Mouse (Mus musculus): ENCODE measurements around the gene Chmp6. TPM values are rescaled to one million over a fixed set of nuclear protein-coding genes. Genes with fewer than 3 reads are reported as not detected.

Gene Chmp6
- polyA plus RNA-seq, 1 experiment from 2014 or later: 116 TPM

- no peak; the same call in 1 of the 2 replicates for ATAC-seq (replicated peaks)
- Histone ChIP-seq H3K9ac (peak overlapping the region; percentile 89), H3K4me2 (peak overlapping the region; percentile 97), H3K9me3 (no peaks in the 10 kb centered on the region), H3K36me3 (replicated peaks) (peaks cover 19% of the 10 kb centered on the region; the same call in 1 of the 2 replicates), H3K4me3 (peak overlapping the region; percentile 89), H3K27ac (peak overlapping the region; percentile 81), H3K27me3 (replicated peaks) (no peaks in the 10 kb centered on the region), H3K4me1 (peaks cover 37% of the 10 kb centered on the region)
- under 1% methylated on average over 26 of the region's 26 CpGs for WGBS
Observed at GRCm38 (mm10) chr11:119913935-119914314, 684 bp downstream of the Chmp6 start.

- ATAC-seq (replicated peaks): 0 out of 2 replicates have a peak, but pooled peaks have one; percentile 18
- WGBS: 26% methylated on average over 4 of the region's 4 CpGs
- Histone ChIP-seq H3K4me1 (peaks cover 37% of the 10 kb centered on the region), H3K27me3 (replicated peaks) (no peaks in the 10 kb centered on the region), H3K9me3 (no peaks in the 10 kb centered on the region), H3K4me2 (peak overlapping the region; percentile 97), H3K27ac (peak overlapping the region; percentile 81), H3K4me3 (peak overlapping the region; percentile 89), H3K36me3 (replicated peaks) (peaks cover 22% of the 10 kb centered on the region; the same call in 1 of the 2 replicates), H3K9ac (peak overlapping the region; percentile 89)
Observed at GRCm38 (mm10) chr11:119914381-119914780, 1.1 kb downstream of the Chmp6 start.

- Histone ChIP-seq H3K27me3 (replicated peaks) (no peaks in the 10 kb centered on the region), H3K4me3 (no peak overlapping the region), H3K4me1 (peaks cover 33% of the 10 kb centered on the region), H3K9ac (no peak overlapping the region), H3K36me3 (replicated peaks) (peaks cover 25% of the 10 kb centered on the region; the same call in 1 of the 2 replicates), H3K4me2 (no peak overlapping the region), H3K27ac (no peak overlapping the region), H3K9me3 (no peaks in the 10 kb centered on the region)
- 88% methylated on average over 9 of the region's 9 CpGs for WGBS
- ATAC-seq (replicated peaks): no peak
Observed at GRCm38 (mm10) chr11:119915666-119916065, 2.4 kb downstream of the Chmp6 start.

- WGBS: 90% methylated on average over 15 of the region's 15 CpGs
- no peaks in the 10 kb centered on the region for H3K27me3 ChIP-seq (replicated peaks)
- no peak overlapping the region for H3K4me3 ChIP-seq
- H3K9ac ChIP-seq: no peak overlapping the region
- peaks cover 25% of the 10 kb centered on the region; the same call in 1 of the 2 replicates for H3K36me3 ChIP-seq (replicated peaks)
- H3K27ac ChIP-seq: no peak overlapping the region
- ATAC-seq (replicated peaks): no peak
- no peaks in the 10 kb centered on the region for H3K9me3 ChIP-seq
- no peak overlapping the region for H3K4me2 ChIP-seq
- peaks cover 33% of the 10 kb centered on the region for H3K4me1 ChIP-seq
Observed at GRCm38 (mm10) chr11:119916102-119916790, 3.0 kb downstream of the Chmp6 start.

- H3K9me3 ChIP-seq: no peaks in the 10 kb centered on the region
- H3K9ac ChIP-seq: no peak overlapping the region
- H3K4me2 ChIP-seq: no peak overlapping the region
- no peak for ATAC-seq (replicated peaks)
- peaks cover 25% of the 10 kb centered on the region; the same call in 1 of the 2 replicates for H3K36me3 ChIP-seq (replicated peaks)
- H3K4me1 ChIP-seq: peaks cover 33% of the 10 kb centered on the region
- no peaks in the 10 kb centered on the region for H3K27me3 ChIP-seq (replicated peaks)
- H3K27ac ChIP-seq: no peak overlapping the region
- 90% methylated on average over 21 of the region's 21 CpGs for WGBS
- H3K4me3 ChIP-seq: no peak overlapping the region
Observed at GRCm38 (mm10) chr11:119916834-119917469, 3.7 kb downstream of the Chmp6 start.

DNA sequence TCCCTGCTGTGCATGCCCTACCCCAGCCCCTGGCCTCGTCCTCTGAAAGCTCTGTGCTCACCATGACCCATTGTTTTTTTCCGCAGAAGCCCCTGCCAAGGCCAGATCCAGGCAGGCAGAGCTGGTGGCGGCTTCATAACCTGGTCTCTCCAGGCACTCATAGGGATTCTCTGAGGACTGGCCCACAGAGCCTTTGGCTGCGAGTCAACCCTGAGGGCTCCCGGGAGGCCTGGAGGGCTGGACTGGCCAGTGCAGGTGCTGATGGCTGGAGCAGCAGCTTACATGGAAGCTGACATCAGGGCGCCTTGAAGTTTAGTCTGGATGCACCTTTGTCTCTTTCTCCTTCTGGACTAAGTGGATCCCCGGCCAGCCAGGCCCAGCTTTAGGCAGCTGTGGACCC, 5.3 kb downstream of the Chmp6 start:
- Histone ChIP-seq H3K9ac (no peak overlapping the region), H3K36me3 (replicated peaks) (peaks cover 25% of the 10 kb centered on the region; the same call in 1 of the 2 replicates), H3K4me3 (no peak overlapping the region), H3K4me2 (no peak overlapping the region), H3K27ac (no peak overlapping the region), H3K9me3 (no peaks in the 10 kb centered on the region), H3K4me1 (peaks cover 21% of the 10 kb centered on the region), H3K27me3 (replicated peaks) (no peaks in the 10 kb centered on the region)
- no peak for ATAC-seq (replicated peaks)
- 92% methylated on average over 7 of the region's 7 CpGs for WGBS

DNA sequence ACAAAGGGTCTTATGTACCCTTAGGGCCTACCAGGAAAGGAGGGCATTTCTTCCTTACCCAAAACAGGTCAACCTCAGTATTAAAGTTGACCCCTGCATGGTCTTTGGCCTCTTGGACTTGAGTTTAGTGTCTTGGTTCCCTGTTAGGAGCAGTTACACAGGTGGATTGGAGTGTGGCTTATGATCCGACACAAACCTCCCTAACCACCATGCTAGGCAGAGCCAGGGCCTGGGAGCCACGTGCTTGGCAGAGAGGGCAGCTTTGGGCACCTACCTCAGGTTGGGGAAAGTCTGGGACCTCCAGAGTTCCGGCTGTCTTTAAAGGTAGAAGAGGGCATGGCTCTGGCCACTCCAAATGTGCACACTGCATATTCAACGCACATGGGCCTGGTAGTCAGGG, 6.2 kb downstream of the Chmp6 start:
- Histone ChIP-seq H3K27ac (no peak overlapping the region), H3K4me2 (no peak overlapping the region), H3K4me1 (peaks cover 18% of the 10 kb centered on the region), H3K36me3 (replicated peaks) (peaks cover 25% of the 10 kb centered on the region; the same call in 1 of the 2 replicates), H3K9me3 (no peaks in the 10 kb centered on the region), H3K9ac (no peak overlapping the region), H3K4me3 (no peak overlapping the region), H3K27me3 (replicated peaks) (no peaks in the 10 kb centered on the region)
- 94% methylated on average over 4 of the region's 4 CpGs for whole genome bisulfite sequencing
- no peak for ATAC-seq (replicated peaks)

DNA sequence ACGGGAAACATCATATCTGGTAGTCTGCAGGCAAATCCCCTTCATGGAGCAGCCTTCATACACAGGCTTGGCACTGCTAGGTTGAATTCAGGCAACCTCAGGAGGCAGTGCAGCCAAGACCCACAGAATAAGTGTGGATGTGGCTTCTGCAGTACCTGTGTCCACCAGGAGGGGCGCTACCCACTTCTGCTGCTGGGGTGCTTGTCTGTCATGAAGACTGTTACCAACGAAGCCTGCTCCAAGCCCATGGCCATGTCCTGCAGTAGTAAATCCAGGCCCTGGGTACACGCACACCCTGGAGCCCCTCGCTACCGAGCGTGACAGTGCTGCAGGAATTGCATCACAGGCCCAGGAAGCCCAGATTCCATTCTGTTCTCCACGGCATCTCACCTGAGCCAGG, 6.7 kb downstream of the Chmp6 start:
- no peak overlapping the region for H3K4me2 ChIP-seq
- H3K27ac ChIP-seq: no peak overlapping the region
- no peaks in the 10 kb centered on the region for H3K27me3 ChIP-seq (replicated peaks)
- H3K4me3 ChIP-seq: no peak overlapping the region
- peaks cover 13% of the 10 kb centered on the region for H3K4me1 ChIP-seq
- no peak overlapping the region for H3K9ac ChIP-seq
- no peaks in the 10 kb centered on the region for H3K9me3 ChIP-seq
- H3K36me3 ChIP-seq (replicated peaks): peaks cover 25% of the 10 kb centered on the region; the same call in 1 of the 2 replicates
- ATAC-seq (replicated peaks): no peak
- WGBS: 63% methylated on average over 8 of the region's 8 CpGs

GRCm38 (mm10) chr11:119920668-119921067, 7.4 kb downstream of the Chmp6 start:
- no peak overlapping the region for H3K27ac ChIP-seq
- no peak for ATAC-seq (replicated peaks)
- 91% methylated on average over 5 of the region's 5 CpGs for WGBS

GRCm38 (mm10) chr11:119925176-119925575, 11.9 kb downstream of the Chmp6 start:
- 77% methylated on average over 5 of the region's 5 CpGs for WGBS
- no peaks in the 10 kb centered on the region for H3K36me3 ChIP-seq (replicated peaks)

More at GRCm38 (mm10) chr11:119920668-119921067, 7.4 kb downstream of the Chmp6 start:
- no peaks in the 10 kb centered on the region for H3K27me3 ChIP-seq (replicated peaks)
- peaks cover 25% of the 10 kb centered on the region; the same call in 1 of the 2 replicates for H3K36me3 ChIP-seq (replicated peaks)
- no peaks in the 10 kb centered on the region for H3K9me3 ChIP-seq
- H3K4me3 ChIP-seq: no peak overlapping the region
- H3K9ac ChIP-seq: no peak overlapping the region
- peaks cover 5% of the 10 kb centered on the region for H3K4me1 ChIP-seq
- no peak overlapping the region for H3K4me2 ChIP-seq

DNA sequence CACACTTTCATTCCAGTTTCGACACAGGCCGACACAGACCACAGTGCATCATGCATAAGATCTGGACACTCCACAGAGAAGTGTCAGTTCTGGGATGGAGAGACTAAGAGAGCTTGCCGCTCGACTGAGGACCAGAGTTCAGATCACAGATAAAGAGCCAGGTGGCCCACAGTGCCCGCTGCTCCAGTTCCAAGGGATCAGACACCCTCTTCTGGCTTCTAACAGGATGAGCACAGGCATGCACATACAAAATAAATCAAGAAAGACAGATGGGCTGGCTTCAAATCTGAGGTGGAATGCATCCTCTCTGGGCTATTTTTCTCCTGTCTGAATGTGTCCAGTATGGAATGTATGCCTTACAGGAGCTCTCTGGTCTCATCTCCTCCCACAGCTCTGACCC, 13.5 kb downstream of the Chmp6 start:
- 79% methylated on average over 5 of the region's 5 CpGs for WGBS
- Histone ChIP-seq H3K4me2 (no peak overlapping the region), H3K27me3 (replicated peaks) (no peaks in the 10 kb centered on the region), H3K27ac (no peak overlapping the region), H3K9me3 (no peaks in the 10 kb centered on the region), H3K4me3 (no peak overlapping the region), H3K4me1 (no peaks in the 10 kb centered on the region), H3K36me3 (replicated peaks) (no peaks in the 10 kb centered on the region), H3K9ac (no peak overlapping the region)
- ATAC-seq (replicated peaks): no peak

More at GRCm38 (mm10) chr11:119925176-119925575, 11.9 kb downstream of the Chmp6 start:
- Histone ChIP-seq H3K4me2 (no peak overlapping the region), H3K27me3 (replicated peaks) (no peaks in the 10 kb centered on the region), H3K4me3 (no peak overlapping the region), H3K9me3 (no peaks in the 10 kb centered on the region), H3K9ac (no peak overlapping the region), H3K27ac (no peak overlapping the region), H3K4me1 (no peaks in the 10 kb centered on the region)
- no peak for ATAC-seq (replicated peaks)

DNA sequence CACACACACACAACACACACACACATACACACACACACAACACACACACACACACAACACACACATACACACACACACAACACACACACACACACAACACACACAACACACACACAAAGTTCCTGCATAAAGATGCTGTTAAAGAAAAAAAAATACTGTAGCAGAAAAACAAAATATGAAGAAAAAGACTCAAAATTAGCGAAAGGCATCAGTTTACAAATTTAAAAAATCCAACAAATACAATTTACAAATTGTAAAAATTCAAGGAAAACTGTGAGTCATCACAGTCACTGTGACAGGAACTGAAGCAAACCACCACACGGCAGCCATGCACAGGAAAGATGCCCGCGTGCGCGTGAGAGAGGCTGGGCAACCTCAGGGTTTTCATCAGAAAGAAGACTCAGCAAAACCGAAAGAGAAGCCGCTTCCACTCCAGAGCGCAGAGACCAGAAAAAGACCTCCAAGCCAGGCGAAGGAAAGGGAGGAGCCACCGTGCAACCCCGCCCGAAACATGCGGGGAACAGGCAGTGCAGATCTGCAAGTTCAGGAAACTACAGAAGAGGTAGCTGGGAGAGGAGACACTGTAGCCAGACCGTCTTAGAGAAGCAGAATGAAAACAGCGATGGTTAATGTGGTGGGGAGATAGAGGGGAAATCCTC, 14.9 kb downstream of the Chmp6 start:
- no peaks in the 10 kb centered on the region for H3K27me3 ChIP-seq (replicated peaks)
- no peak overlapping the region for H3K4me3 ChIP-seq
- H3K4me1 ChIP-seq: no peaks in the 10 kb centered on the region
- H3K27ac ChIP-seq: no peak overlapping the region
- WGBS: 76% methylated on average over 16 of the region's 16 CpGs
- no peak overlapping the region for H3K9ac ChIP-seq
- H3K36me3 ChIP-seq (replicated peaks): no peaks in the 10 kb centered on the region
- H3K9me3 ChIP-seq: no peaks in the 10 kb centered on the region
- ATAC-seq (replicated peaks): no peak
- no peak overlapping the region for H3K4me2 ChIP-seq
